Mouse (Mus musculus): Measurements from ENCODE around the gene Gm14308. TPM values are rescaled to one million over a fixed set of nuclear protein-coding genes. Genes with fewer than 3 reads are reported as not detected.

The Gm14308 gene
- polyA plus RNA-seq (2017; shearing (Covaris generic)) = 1.6 TPM

DNA sequence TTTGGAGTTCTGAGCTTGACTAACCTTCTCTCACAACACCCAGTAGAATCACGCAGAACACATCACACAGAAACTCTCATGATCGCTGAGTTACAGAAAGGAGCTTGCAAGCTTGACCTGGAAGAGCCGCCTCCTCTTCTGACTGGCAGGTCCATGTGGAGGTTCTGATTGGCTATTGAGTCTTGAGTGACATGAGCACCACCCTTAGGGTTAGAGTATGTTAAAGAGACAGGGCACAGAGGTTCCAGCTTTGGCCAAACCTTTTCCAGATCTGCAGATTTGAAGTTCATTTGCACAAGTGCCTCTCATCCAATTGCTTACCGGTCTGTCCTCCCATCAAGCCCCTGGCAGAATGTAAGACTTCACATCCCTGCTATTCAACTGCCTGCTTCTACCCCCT is at the start of gene Gm14308:
Gene Gm14308 (minus strand): TSS at position 101 of the 400 bp plus-strand sequence.

DNA sequence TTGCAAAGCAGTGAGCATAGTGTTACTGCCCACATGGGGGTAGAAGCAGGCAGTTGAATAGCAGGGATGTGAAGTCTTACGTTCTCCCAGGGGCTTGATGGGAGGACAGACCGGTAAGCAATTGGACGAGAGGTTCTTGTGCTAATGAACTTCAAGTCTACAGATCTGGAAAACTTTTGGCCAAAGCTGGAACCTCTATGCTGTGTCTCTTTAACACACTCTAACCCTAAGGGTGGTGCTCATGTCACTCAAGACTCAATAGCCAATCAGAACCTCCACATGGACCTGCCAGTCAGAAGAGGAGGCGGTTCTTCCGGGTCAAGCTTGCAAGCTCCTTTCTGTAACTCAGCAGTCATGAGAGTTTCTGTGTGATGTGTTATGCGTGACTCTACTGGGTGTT is 34.1 kb upstream of the Gm14308 start, which contains the start of gene Zfp973:
Gene Zfp973 (plus strand): TSS at position 301 of the 400 bp plus-strand sequence.

Other genes starting within 250 kb of the Gm14308 start
- gene Gm14435, start 212.8 kb downstream of the Gm14308 start, polyA plus RNA-seq (2017; shearing (Covaris generic)) = 8.8 TPM
- gene Gm14434, start 149.6 kb downstream of the Gm14308 start, polyA plus RNA-seq (2017; shearing (Covaris generic)) = 10.4 TPM
- gene Zfp967, start 115.3 kb downstream of the Gm14308 start, polyA plus RNA-seq (2017; shearing (Covaris generic)) = not detected
- 6.8 TPM for gene Zfp973, start 34.2 kb upstream of the Gm14308 start, polyA plus RNA-seq (2017; shearing (Covaris generic))
- 6.4 TPM for gene Gm14305, start 72.0 kb upstream of the Gm14308 start, polyA plus RNA-seq (2017; shearing (Covaris generic))
- gene Gm14295, start 162.3 kb upstream of the Gm14308 start, polyA plus RNA-seq (2017; shearing (Covaris generic)) = 6.8 TPM
- not detected for gene Gm14408, start 194.8 kb upstream of the Gm14308 start, polyA plus RNA-seq (2017; shearing (Covaris generic))

All from CD4-positive, CD25-positive, alpha-beta regulatory T cell (primary cell).